Mouse (Mus musculus) MEL (cell line): ENCODE measurements at regions not wholly inside any gene's neighbourhood (a gene's known extent, or its start where the extent isn't known, plus 50 kb on each side); places are given as distances from the start of the nearest gene placed in this dataset.

Experiments
- DNase-seq: peaks from one replicate; pipeline ENCODE4 v3.0.0; 2011; ENCODE audit warnings: low read depth, low spot score
- H3K27ac ChIP-seq: 2 replicates; pipeline ENCODE4 v1.5.1; 2012; ENCODE audit warnings: low read depth, mild to moderate bottlenecking, control low read depth, low read length, moderate library complexity; ENCODE audit not compliant: control insufficient read depth
- H3K27me3 ChIP-seq, 2 experiments: fragments of 150-350 bp in 1 of 2; sonication (generic) in 1 of 2; 2 replicates each; pipeline ENCODE4 v1.6.1; 2012; ENCODE audit warnings: low read length in 2 of 2, mild to moderate bottlenecking in 2 of 2, improper control_type of control experiment in 1 of 2, moderate library complexity in 1 of 2; ENCODE audit not compliant: insufficient read depth in 2 of 2, control insufficient read depth in 1 of 2
- H3K36me3 ChIP-seq, 2 experiments: 2 replicates each; pipeline ENCODE4 v1.6.1; 2012 to 2014; ENCODE audit warnings: low read length in 2 of 2, improper control_type of control experiment in 1 of 2, inconsistent platforms in 1 of 2, mild to moderate bottlenecking in 1 of 2; ENCODE audit not compliant: insufficient read depth in 2 of 2, control insufficient read depth in 1 of 2
- H3K4me1 ChIP-seq, 2 experiments: fragments of 150-350 bp in 1 of 2; sonication (generic) in 1 of 2; 2 replicates each; pipeline ENCODE4 v1.6.1; 2012; ENCODE audit warnings: low read length in 2 of 2, improper control_type of control experiment in 1 of 2, mild to moderate bottlenecking in 1 of 2; ENCODE audit not compliant: insufficient read depth in 2 of 2, control insufficient read depth in 1 of 2
- H3K4me3 ChIP-seq, 2 experiments: fragments of 150-350 bp in 1 of 2; sonication (generic) in 1 of 2; 2 replicates each; pipeline ENCODE4 v1.5.1; 2012; ENCODE audit warnings: low read depth in 2 of 2, low read length in 2 of 2, mild to moderate bottlenecking in 2 of 2, moderate library complexity in 2 of 2, control low read depth in 1 of 2, improper control_type of control experiment in 1 of 2; ENCODE audit not compliant: control insufficient read depth in 1 of 2, insufficient read depth in 1 of 2
- H3K79me2 ChIP-seq: 2 replicates; pipeline ENCODE4 v1.6.1; 2012; ENCODE audit warnings: mild to moderate bottlenecking, low read length, moderate library complexity; ENCODE audit not compliant: control insufficient read depth, poor library complexity, insufficient read depth
- H3K9ac ChIP-seq: 2 replicates; pipeline ENCODE4 v1.6.1; 2012; ENCODE audit warnings: low read depth, mild to moderate bottlenecking, control low read depth, low read length, moderate library complexity; ENCODE audit not compliant: control insufficient read depth, poor library complexity, severe bottlenecking
- H3K9me3 ChIP-seq: fragments of 150-350 bp; sonication (generic); replicated peaks from 2 replicates; pipeline ENCODE4 v1.6.1; 2012; ENCODE audit warnings: mild to moderate bottlenecking, low read length, improper control_type of control experiment, moderate library complexity; ENCODE audit not compliant: insufficient read depth
- CHD1 ChIP-seq: IDR thresholded peaks from 2 replicates; pipeline ENCODE4 v1.6.1; 2012; ENCODE audit warnings: low read depth, mild to moderate bottlenecking, inconsistent platforms, low read length, improper control_type of control experiment
- CHD2 ChIP-seq: IDR thresholded peaks from 2 replicates; pipeline ENCODE4 v1.6.1; 2011; ENCODE audit warnings: low read length, improper control_type of control experiment
- E2F4 ChIP-seq: IDR thresholded peaks from 2 replicates; pipeline ENCODE4 v1.6.1; 2011; ENCODE audit warnings: low read depth, low read length, improper control_type of control experiment, borderline replicate concordance
- ELF1 ChIP-seq: IDR thresholded peaks from 2 replicates; pipeline ENCODE4 v1.6.1; 2014; ENCODE audit warnings: low read depth, mild to moderate bottlenecking, inconsistent platforms, low read length, improper control_type of control experiment, moderate library complexity
- EP300 ChIP-seq, 2 experiments: IDR thresholded peaks; 2 replicates each; pipeline ENCODE4 v1.6.1; 2011; ENCODE audit warnings: improper control_type of control experiment in 2 of 2, low read length in 2 of 2, low read depth in 1 of 2, mild to moderate bottlenecking in 1 of 2
- GABPA ChIP-seq: IDR thresholded peaks from 2 replicates; pipeline ENCODE4 v1.6.1; 2012; ENCODE audit warnings: low read depth, mild to moderate bottlenecking, inconsistent platforms, low read length, improper control_type of control experiment, moderate library complexity
- GATA1 ChIP-seq: IDR thresholded peaks from 2 replicates; pipeline ENCODE4 v1.6.1; 2011; ENCODE audit warnings: low read depth, low read length, improper control_type of control experiment
- HCFC1 ChIP-seq: IDR thresholded peaks from 2 replicates; pipeline ENCODE4 v1.6.1; 2012; ENCODE audit warnings: low read depth, mild to moderate bottlenecking, inconsistent platforms, low read length, improper control_type of control experiment, moderate library complexity
- JUND ChIP-seq: IDR thresholded peaks from 2 replicates; pipeline ENCODE4 v1.6.1; 2011; ENCODE audit warnings: low read depth, mild to moderate bottlenecking, improper control_type of control experiment, low read length
- KAT2A ChIP-seq: conservative IDR thresholded peaks from 2 replicates; pipeline ENCODE4 v1.6.1; 2012; ENCODE audit warnings: low read depth, low read length, improper control_type of control experiment, inconsistent platforms
- MAX ChIP-seq: IDR thresholded peaks from 2 replicates; pipeline ENCODE4 v1.6.1; 2011; ENCODE audit warnings: low read length, improper control_type of control experiment
- MAZ ChIP-seq: IDR thresholded peaks from 2 replicates; pipeline ENCODE4 v1.6.1; 2012; ENCODE audit warnings: low read depth, mild to moderate bottlenecking, inconsistent platforms, low read length, improper control_type of control experiment
- MYC ChIP-seq: IDR thresholded peaks from 2 replicates; pipeline ENCODE4 v1.6.1; 2011; ENCODE audit warnings: low read depth, mild to moderate bottlenecking, low read length, improper control_type of control experiment, moderate library complexity
- POLR2A ChIP-seq, 2 experiments: IDR thresholded peaks; 2 replicates each; pipeline ENCODE4 v1.6.1; 2011 to 2012; ENCODE audit warnings: low read length in 2 of 2, mild to moderate bottlenecking in 2 of 2, control low read depth in 1 of 2, improper control_type of control experiment in 1 of 2, low read depth in 1 of 2, moderate library complexity in 1 of 2; ENCODE audit not compliant: control insufficient read depth in 1 of 2, insufficient read depth in 1 of 2, poor library complexity in 1 of 2
- SMC3 ChIP-seq: IDR thresholded peaks from 2 replicates; pipeline ENCODE4 v1.6.1; 2011; ENCODE audit warnings: low read depth, low read length, improper control_type of control experiment
- TBP ChIP-seq: IDR thresholded peaks from 2 replicates; pipeline ENCODE4 v1.8.0; 2011; ENCODE audit warnings: low read depth, low read length, improper control_type of control experiment
- TCF12 ChIP-seq: IDR thresholded peaks from 2 replicates; pipeline ENCODE4 v1.6.1; 2014; ENCODE audit warnings: low read depth, mild to moderate bottlenecking, inconsistent platforms, low read length, improper control_type of control experiment, moderate library complexity
- ZC3H11A ChIP-seq: IDR thresholded peaks from 2 replicates; pipeline ENCODE4 v1.6.1; 2012; ENCODE audit warnings: low read depth, mild to moderate bottlenecking, inconsistent platforms, low read length, improper control_type of control experiment
- ZKSCAN1 ChIP-seq: IDR thresholded peaks from 2 replicates; pipeline ENCODE4 v1.6.1; 2012; ENCODE audit warnings: low read depth, mild to moderate bottlenecking, inconsistent platforms, low read length, improper control_type of control experiment, moderate library complexity

DNA sequence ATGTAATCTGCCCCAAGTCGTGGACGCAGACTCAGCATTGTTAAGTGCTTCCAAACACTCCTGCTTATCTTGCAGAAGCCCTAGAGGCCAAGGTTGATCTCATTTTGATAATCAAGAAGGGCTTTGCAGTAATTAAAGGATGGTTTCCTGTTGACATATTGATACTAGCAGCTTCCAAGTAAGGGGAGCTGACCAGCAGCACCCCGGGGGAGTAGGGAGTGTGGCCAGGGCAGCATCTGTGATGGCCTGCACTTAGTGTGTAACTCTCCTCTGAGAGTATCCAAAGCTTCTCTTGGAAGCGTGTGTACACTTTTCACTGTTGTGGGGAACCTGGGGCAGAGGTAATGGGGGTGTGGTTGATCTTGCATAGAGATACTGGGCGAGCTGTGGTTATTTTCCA, 198.1 kb downstream of the Ttc32 start:
- H3K4me1 ChIP-seq: no peaks in the 10 kb centered on the region
- TF ChIP-seq TCF12 (no peak), ZKSCAN1 (no peak), GABPA (no peak), KAT2A (no peak), ELF1 (no peak), CHD2 (no peak), ZC3H11A (no peak), POLR2A (IDR thresholded peaks at IDR 0.05; ENCODE audit: control insufficient read depth in 1 of 2, insufficient read depth in 1 of 2, low read depth in 1 of 2, low read length in 2 of 2, poor library complexity in 1 of 2) (no peak), MAZ (no peak), MAX (no peak), TBP (no peak), EP300 (IDR thresholded peaks at IDR 0.05; ENCODE audit: low read depth in 1 of 2, low read length in 2 of 2) (no peak), MYC (no peak), SMC3 (no peak), CHD1 (no peak), E2F4 (no peak)
- H3K36me3 ChIP-seq: no peaks in the 10 kb centered on the region

DNA sequence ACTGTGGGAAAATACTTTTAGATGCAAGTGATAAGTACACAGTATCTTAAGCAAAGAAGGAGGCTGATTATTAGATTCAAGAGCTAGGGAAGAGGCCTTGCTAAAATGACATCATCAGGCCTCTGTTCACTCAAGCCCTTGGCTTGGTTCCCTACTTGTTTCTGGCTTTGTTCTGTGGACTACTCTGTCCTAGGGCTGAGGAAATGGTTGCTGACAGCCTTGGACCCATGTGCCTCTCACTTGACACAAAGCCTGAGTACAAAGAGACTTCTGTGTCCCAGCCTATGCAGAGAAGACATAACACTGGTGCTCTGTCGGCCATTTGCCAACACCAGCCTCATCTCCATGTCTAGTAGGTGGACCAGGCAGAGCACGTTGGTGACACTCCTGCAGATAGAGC, 198.7 kb downstream of the Ttc32 start:
- no peak overlapping the region for H3K4me3 ChIP-seq
- H3K9ac ChIP-seq: no peak overlapping the region
- H3K9me3 ChIP-seq: no peaks in the 10 kb centered on the region
- H3K27ac ChIP-seq: no peak overlapping the region
- H3K36me3 ChIP-seq: no peaks in the 10 kb centered on the region
- no peaks in the 10 kb centered on the region for H3K27me3 ChIP-seq
- H3K79me2 ChIP-seq: no peaks in the 10 kb centered on the region
- no peaks in the 10 kb centered on the region for H3K4me1 ChIP-seq
- TF ChIP-seq SMC3: no peak
- no peak for TF ChIP-seq HCFC1
- no peak for TF ChIP-seq ZC3H11A
- TF ChIP-seq GATA1: no peak
- TF ChIP-seq JUND: no peak
- DNase-seq: no peak

More for the DNA sequence above, 198.1 kb downstream of the Ttc32 start:
- Histone ChIP-seq H3K27me3 (no peaks in the 10 kb centered on the region), H3K9ac (no peak overlapping the region), H3K4me3 (no peak overlapping the region), H3K9me3 (no peaks in the 10 kb centered on the region), H3K27ac (no peak overlapping the region), H3K79me2 (no peaks in the 10 kb centered on the region)
- DNase-seq: no peak
